Mouse (Mus musculus) Muller cell, postnatal 12 days (primary cell): ENCODE data around the gene Armc6.

Source experiments
- DNase-seq: peaks from one replicate; pipeline ENCODE4 v3.0.0-alpha.2; 2015; ENCODE audit errors: inconsistent ontology term

Gene Armc6

DNA sequence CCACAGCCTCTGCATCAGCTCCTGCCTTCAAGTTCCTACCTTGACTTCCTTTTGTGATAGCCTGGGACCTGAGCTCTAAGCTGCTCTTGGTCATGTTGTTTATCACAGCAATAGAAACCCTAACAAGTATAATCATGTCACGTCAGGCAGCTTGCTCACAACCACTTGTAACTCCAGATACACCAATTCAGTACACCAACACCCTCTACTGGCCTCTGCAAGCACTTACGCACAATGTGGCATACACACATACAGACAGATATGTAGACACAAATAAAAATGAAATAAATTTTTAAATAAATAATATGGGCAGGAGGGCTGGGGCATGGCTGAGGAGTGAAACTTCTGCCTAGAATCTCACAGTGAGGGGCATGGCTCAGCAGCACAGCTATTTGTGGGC is 38.5 kb downstream of the Armc6 start:
- DNase-seq, result no peak

DNA sequence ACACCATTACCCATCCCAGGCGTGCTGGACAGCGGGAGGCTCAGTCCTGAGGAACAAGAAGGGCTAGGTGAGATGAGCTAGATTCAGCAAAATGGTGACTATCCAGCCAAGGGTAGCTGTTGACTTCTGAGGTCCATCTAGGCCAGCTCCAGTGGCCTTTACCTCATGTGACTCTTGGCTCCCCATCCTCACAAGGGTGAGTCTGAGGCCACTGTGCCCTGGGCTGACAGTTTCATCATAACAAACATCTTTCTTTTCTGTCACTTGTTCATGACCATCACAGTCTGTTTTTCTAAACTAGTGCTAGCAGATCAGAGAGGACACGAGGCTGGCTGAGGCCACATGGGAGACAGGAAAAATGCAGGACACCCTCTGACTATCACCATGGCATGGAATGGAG is 40.1 kb downstream of the Armc6 start:
- no peak for DNase-seq

DNA sequence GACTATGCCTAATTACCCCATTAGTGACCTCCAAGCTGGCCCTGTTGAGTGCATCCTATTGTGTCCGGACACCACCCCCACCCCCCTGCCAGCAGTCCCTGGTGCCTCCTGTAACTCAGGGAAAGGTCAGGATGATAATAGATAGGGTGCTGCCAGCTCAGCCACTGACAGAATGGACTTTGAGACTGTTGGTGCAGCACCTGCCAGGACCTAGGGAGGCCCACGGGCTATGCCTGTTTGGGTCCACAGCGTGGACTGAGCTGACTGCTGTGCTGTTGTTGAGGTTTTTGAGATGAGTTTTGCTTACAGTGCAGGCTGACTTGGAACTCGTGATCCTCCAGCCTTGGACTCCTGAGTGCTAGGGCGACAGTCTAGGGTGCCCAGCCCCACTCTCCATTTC is 41.0 kb downstream of the Armc6 start:
- DNase-seq, result no peak

DNA sequence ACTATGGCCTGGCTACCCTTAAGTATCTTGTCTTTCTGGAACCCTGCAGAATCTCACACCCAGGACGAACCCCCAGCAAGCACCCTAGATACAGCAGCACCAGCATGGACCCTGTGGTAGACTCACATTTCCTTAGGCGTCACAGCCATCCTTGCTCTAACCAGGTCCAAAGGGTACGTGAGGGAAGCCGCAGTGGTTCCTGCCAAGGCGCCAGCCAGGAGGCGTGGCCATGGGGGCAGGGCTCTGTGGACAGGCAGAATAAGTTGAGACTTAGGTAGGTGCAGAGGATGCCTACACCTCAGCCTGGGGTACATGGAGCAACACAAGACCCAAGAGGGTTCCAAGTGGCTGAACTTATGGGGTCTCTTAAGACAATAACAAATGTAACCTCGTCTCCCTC is 45.6 kb downstream of the Armc6 start:
- no peak for DNase-seq

DNA sequence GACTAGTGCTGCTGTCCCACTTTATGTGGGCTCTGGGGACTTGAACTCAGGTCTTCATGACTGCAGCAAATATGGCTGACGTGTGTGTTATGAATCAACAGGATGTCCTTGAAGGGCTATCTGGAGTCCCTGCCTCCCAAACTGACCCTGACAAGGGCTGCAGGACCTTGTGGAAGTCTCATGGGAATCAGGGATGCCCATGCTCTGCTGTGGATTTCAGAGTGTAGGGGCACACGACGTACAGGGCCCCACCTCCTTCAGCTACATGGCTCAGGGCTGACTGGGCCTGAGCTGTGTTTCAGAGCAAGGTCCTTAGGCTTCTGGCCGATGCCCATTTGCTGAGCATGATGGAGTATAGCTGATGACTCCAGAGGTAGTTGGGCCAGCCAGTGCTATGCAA is 51.1 kb downstream of the Armc6 start:
- DNase-seq, result no peak

DNA sequence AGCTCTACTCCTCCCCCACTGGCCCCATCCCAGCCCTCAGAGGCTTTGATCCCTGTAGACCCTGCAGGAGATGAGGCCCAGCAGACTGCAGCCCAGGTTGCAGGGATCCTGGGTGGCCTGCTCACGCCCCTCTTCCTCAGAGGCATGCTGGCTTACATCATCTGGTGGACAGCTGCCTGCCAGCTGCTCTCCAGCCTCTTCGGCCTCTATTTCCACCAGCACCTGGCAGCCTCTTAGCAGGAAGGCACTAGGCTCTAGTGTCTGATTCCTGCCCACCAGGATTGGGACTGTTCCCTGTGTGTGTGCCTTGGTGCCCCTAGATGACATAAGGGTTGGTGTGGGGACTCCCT is 52.4 kb downstream of the Armc6 start:
- DNase-seq, result no peak

DNA sequence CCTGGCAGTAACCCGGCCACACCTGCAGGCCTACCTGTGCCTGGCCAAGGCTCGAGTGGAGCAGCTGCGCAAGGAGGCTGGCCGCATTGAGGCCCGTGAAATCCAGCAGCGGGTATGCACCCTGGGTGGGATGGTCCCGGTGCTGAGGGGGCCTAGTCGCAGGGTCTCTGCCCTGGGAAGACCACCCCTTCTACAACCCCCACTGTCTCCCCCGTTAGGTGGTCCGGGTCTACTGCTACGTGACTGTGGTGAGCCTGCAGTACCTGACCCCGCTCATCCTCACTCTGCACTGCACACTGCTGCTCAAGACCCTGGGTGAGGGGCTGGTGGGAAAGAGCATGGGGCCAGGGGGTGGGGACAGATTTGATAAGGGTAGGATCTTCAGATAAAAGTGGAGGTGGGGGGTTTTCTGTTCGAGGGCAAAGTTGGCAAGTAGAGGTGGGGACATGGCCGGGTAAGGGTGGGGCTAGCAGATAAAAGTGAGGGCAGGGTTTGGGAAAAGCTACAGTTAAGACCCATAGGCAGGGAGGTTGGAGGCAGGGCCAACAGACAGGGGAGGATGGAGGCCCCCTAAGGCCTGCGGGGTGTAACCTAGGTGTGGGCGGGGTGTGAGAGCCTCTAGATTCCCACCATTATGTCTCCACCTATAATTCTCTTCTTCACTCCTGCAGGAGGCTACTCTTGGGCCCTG is 52.9 kb downstream of the Armc6 start:
- DNase-seq, result no peak

DNA sequence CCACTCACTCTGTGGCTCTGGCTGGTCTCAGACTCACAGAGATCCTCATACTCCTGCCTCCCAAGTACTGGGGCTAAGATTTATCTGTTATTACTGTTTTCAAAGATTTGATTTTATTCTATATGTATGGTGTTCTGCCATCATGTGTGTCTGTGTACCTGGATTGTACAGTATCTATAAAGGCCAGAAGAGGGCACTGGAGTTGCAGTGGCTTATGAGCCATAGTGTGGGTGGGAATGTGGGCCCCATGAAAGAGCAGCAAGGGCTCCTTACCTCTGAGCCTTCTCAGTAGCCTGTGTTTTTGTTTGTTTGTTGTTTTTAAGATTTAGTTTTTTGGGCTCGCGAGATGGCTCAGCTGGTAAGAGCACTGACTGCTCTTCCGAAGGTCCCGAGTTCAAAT is 55.2 kb downstream of the Armc6 start:
- no peak for DNase-seq

DNA sequence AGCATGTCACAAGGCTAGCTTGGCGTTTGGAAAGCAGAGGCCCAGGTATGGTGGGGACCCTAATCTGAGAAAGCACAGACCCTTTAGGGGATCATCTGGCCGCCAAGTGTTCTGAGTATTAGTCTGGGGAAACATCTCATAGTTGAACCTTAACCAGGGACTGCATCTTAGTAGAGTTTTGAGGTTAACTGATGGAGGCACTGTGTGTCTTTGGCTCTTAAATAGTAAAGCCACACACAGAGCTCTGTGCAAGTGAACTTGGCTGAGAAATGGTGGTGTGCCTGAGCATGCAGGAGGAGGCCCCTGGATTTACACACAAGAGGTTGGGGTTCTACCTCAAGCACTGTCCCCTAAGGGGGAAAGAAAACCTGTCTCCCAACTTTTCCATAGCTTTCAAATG is 56.0 kb downstream of the Armc6 start:
- DNase-seq, result no peak

DNA sequence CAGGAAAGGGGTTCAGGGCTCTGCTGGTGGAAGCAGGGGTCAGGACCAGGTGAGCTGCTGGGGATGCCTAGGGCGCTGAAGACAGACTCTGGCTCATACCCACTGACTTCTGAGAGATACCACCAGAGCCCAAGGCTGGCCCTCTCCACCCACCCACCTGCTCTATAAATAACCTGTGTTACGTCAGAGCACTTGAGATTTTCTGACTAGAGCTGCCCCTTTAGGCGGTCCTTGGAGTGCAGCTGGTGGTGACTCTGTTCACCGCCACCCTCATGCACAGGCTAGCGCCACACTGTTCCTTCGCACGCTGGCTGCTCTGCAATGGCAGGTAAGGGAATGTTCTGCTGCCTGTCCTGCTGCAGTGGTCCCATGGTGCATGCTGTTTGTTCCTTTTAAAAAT is 60.2 kb downstream of the Armc6 start:
- no peak for DNase-seq

DNA sequence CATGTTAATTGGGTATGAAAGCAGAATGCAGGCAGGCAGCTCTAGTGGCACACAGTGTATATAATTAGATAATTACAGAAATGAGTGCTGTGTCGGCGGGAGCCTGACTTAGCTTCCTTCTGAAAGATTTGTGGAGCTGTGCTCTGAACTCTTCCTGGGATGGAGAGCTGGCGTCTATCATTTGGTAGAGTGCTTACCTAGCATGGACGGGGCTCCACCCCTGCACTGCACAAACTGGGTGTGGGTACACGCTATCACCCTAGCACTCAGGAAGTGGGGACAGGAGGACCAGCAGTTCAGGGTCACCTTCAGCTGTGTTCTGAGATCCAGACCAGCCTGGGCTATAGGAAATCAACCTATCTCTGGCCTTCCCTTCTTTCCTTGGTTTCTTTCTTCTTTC is 60.9 kb downstream of the Armc6 start:
- DNase-seq, result no peak

DNA sequence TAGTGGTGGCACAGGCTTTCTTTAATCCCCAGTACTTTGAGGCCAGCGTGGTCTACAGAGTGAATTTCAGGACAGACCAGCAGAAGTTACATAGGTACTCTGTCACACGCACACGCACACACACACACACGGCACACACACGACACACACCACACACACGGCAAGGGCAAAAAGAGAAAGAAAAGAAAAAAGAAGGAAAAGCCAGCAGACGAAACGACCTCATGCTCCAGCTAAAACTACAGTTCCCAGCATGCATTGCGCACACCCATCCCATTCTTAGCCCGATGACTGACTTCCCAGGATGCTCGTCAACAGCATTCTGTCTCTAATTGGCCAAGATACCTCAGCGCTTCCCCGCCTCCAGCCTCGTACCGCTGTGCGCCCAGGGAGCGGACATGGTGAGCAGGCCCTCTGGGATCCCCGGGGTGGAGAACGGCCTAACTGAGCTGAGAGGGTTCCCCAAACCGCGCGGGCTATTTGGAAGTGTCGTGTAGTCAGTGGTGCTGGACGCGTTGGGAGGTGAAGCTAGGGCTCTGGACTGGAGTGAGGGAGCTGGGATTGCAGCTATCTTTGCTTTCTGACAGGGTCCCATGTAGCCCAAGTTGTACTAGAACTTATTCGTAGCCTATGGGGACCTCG is 62.1 kb downstream of the Armc6 start, which contains the start of gene Tmem161a:
Tmem161a (plus strand) TSS at position 314 of the 639 bp plus-strand sequence.
- DNase-seq, result peak; percentile 94

DNA sequence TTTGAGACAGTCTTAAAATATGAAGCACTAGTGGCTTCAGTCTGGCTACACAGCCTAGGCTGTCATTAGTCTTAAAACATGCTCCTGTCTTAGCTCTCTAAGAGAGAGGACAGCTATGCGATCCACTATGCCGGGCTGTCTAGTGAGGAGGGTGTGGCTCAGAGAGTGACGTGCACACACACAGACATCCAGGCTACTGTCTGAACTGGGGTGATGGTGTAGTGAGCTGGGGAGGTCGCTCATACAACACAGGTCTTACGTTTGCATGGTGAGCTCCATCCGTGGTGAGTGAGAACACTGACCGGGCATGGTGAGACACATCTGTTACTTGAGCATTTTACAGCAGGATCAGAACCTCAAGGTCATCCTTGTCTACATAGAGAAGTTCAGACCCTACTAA is 63.0 kb downstream of the Armc6 start:
- no peak for DNase-seq

DNA sequence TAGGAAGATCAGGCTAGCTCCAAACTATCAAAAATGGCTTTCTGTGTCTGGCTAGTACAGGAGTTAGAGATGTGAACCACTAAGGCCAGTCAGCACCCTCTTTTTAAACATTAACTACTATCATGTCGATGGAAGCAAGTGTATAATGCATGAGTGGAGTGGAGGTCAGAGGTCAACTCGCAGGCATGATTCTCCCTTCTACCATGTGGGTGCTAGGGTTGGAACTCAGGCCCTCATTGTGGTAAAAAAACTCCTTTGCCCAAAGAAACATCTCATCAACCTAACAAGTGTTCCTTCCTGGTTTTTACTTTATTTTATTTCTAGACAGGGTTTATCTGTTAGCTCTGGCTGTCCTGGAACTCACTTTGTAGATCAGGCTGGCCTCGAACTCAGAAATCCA is 63.5 kb downstream of the Armc6 start:
- no peak for DNase-seq
